27 mouse cellular contexts compared by ENCODE assay signal in the genomic region with DNA sequence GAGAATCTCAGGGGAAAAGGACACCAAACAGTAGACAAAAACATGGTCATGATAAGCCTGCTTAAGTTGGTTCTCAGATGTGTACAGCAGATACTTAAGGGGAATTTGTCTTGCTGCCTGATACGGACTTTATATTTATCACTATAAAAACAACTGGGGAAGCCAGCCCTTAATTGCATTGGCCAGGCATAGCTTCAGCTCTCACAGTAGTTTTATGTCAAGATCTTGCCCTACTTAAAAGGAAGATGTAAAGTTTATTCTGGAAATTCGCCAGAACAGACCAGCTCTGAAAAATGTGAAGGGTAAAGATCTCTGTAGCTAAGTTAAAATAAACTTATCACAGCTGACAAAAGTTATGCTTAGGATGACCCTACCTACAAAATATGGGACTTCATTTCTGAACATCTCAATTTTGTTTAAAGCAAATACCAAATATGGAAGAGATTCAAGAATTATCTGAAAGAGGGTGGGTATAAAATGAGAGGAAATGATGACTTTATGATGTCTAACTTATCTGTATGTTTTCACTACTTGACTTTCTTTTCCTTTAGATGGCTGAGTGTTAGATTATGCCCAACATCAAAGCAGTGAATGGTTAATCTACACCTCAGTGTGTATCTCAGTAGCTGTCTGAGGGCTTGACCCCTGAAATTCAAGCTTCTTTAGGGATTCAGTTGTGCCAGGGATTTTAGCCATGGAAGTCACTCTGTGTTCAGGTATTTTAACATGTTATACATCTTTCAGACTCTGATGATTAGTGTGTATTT. TPM values are rescaled to one million over a fixed set of nuclear protein-coding genes. Genes with fewer than 3 reads are reported as not detected.
DNase-seq lines count a peak whose midpoint lies in the region; ATAC-seq lines count a peak whose summit lies in the region.
"Had no signal": no experiment of that assay in that cellular context is flagged by ENCODE, and none has a peak within 500 bp of the region (broad histone marks: within the 10 kb centered on the region; RNA-seq: fewer than 3 reads in every experiment).

No protein-coding gene starts in this region.

- no peaks in the 10 kb centered on the region for H3K36me3 ChIP-seq in heart, embryonic 11.5 days (ENCODE audit: control insufficient read depth, insufficient read depth, low read length)
- H3K36me3 ChIP-seq in kidney, embryonic 14.5 days (ENCODE audit: control insufficient read depth, insufficient read depth, low read length): no peaks in the 10 kb centered on the region
- H3K36me3 ChIP-seq in lung, embryonic 15.5 days: no peaks in the 10 kb centered on the region
- no peaks in the 10 kb centered on the region for H3K36me3 ChIP-seq in intestine, embryonic 16.5 days (ENCODE audit: control insufficient read depth, insufficient read depth, low read length)
- H3K36me3 ChIP-seq: embryonic facial prominence, embryonic 12.5 days; liver, embryonic 12.5 days had no signal

- 40% methylated on average over 2 of the region's 2 CpGs for WGBS in heart, embryonic 11.5 days (ENCODE audit: insufficient replicate concordance)
- WGBS in kidney, embryonic 14.5 days: 21% methylated on average over 2 of the region's 2 CpGs
- WGBS in lung, embryonic 15.5 days: 12% methylated on average over 2 of the region's 2 CpGs
- WGBS in intestine, embryonic 16.5 days: 41% methylated on average over 2 of the region's 2 CpGs

- no peak for ATAC-seq in heart, embryonic 11.5 days (replicated peaks; ENCODE audit: insufficient number of reproducible peaks, low FRiP score, low TSS enrichment)
- ATAC-seq in kidney, embryonic 14.5 days (ENCODE audit: low FRiP score, low TSS enrichment): peak; percentile 79
- peak; percentile 57; the same call in 1 of the 2 replicates for ATAC-seq in lung, embryonic 15.5 days (ENCODE audit: borderline replicate concordance, extremely low read depth, low FRiP score, low TSS enrichment)
- ATAC-seq in intestine, embryonic 16.5 days: 0 out of 2 replicates have a peak, but pooled peaks have one; percentile 9
- ATAC-seq: forebrain, postnatal 0 days; hindbrain, embryonic 16.5 days; liver, embryonic 12.5 days; liver, postnatal 0 days had no signal

- H3K4me2 ChIP-seq in heart, embryonic 11.5 days: no peak overlapping the region
- H3K4me2 ChIP-seq in kidney, embryonic 14.5 days (replicated peaks; ENCODE audit: low read depth, low read length): no peak overlapping the region; the same call in 1 of the 2 replicates
- H3K4me2 ChIP-seq in lung, embryonic 15.5 days: no peak overlapping the region
- H3K4me2 ChIP-seq in intestine, embryonic 16.5 days (ENCODE audit: low read depth, low read length): no peak overlapping the region
- H3K4me2 ChIP-seq: embryonic facial prominence, embryonic 12.5 days; liver, embryonic 12.5 days had no signal

- H3K27ac ChIP-seq in heart, embryonic 11.5 days (ENCODE audit: low read depth, low read length): 0 out of 2 replicates have a peak overlapping the region, but pooled peaks have one; percentile 35
- H3K27ac ChIP-seq in kidney, embryonic 14.5 days (ENCODE audit: low read depth, low read length): peak overlapping the region; percentile 65; the same call in 1 of the 2 replicates
- peak overlapping the region; percentile 41 for H3K27ac ChIP-seq in lung, embryonic 15.5 days
- no peak overlapping the region for H3K27ac ChIP-seq in intestine, embryonic 16.5 days (ENCODE audit: low read length)
- H3K27ac ChIP-seq: embryonic facial prominence, embryonic 12.5 days; heart, adult 2 months; liver, embryonic 12.5 days had no signal

- DNase-seq in heart, postnatal 4 days: no peak
- no peak for DNase-seq in kidney, adult 9 months
- no peak for DNase-seq in lung, postnatal 14 days
- DNase-seq: adrenal gland, postnatal 14 days; cerebellum, adult 11 months; cerebellum, adult 9-10 months; cerebellum, postnatal 36 days; forebrain, postnatal 0 days; heart, adult 2 months; kidney, postnatal 10 days; layer of hippocampus, postnatal 36 days; left cerebral cortex, postnatal 4 days; liver, postnatal 0 days; lung, postnatal 4 days; midbrain, embryonic 14.5 days; retina, postnatal 1 day; right cerebral cortex, postnatal 14 days; thymus, postnatal 4 days had no signal

- H3K9me3 ChIP-seq in heart, embryonic 11.5 days (replicated peaks; ENCODE audit: control insufficient read depth, low read length): no peaks in the 10 kb centered on the region
- H3K9me3 ChIP-seq in kidney, embryonic 14.5 days (ENCODE audit: control insufficient read depth, low read length): no peaks in the 10 kb centered on the region
- no peaks in the 10 kb centered on the region for H3K9me3 ChIP-seq in lung, embryonic 15.5 days
- no peaks in the 10 kb centered on the region for H3K9me3 ChIP-seq in intestine, embryonic 16.5 days (ENCODE audit: control insufficient read depth, low read length)
- H3K9me3 ChIP-seq: embryonic facial prominence, embryonic 12.5 days; liver, embryonic 12.5 days; megakaryocyte, embryonic 14.5 days had no signal

- H3K4me3 ChIP-seq in heart, embryonic 11.5 days (ENCODE audit: low read depth, low read length): no peak overlapping the region
- no peak overlapping the region for H3K4me3 ChIP-seq in kidney, embryonic 14.5 days (ENCODE audit: low read length)
- H3K4me3 ChIP-seq in lung, embryonic 15.5 days: no peak overlapping the region
- no peak overlapping the region for H3K4me3 ChIP-seq in intestine, embryonic 16.5 days (ENCODE audit: low read length)
- H3K4me3 ChIP-seq: embryonic facial prominence, embryonic 12.5 days; erythroblast, embryonic 14.5 days; heart, adult 2 months; liver, embryonic 12.5 days; megakaryocyte, embryonic 14.5 days had no signal

- no peaks in the 10 kb centered on the region for H3K27me3 ChIP-seq in heart, embryonic 11.5 days (ENCODE audit: control insufficient read depth, insufficient read depth, low read length)
- no peaks in the 10 kb centered on the region for H3K27me3 ChIP-seq in kidney, embryonic 14.5 days (ENCODE audit: control insufficient read depth, insufficient read depth, low read length)
- no peaks in the 10 kb centered on the region for H3K27me3 ChIP-seq in lung, embryonic 15.5 days
- no peaks in the 10 kb centered on the region for H3K27me3 ChIP-seq in intestine, embryonic 16.5 days (replicated peaks; ENCODE audit: control insufficient read depth, insufficient read depth, low read length)
- H3K27me3 ChIP-seq: embryonic facial prominence, embryonic 12.5 days; liver, embryonic 12.5 days; megakaryocyte, embryonic 14.5 days had no signal

- H3K4me1 ChIP-seq in heart, embryonic 11.5 days (ENCODE audit: control insufficient read depth, insufficient read depth, low read length): no peaks in the 10 kb centered on the region; the same call in 1 of the 2 replicates
- peaks cover 4% of the 10 kb centered on the region; the same call in 1 of the 2 replicates for H3K4me1 ChIP-seq in kidney, embryonic 14.5 days (ENCODE audit: control insufficient read depth, insufficient read depth, low read length)
- H3K4me1 ChIP-seq in lung, embryonic 15.5 days: peaks cover 15% of the 10 kb centered on the region
- H3K4me1 ChIP-seq in intestine, embryonic 16.5 days (ENCODE audit: control insufficient read depth, insufficient read depth, low read length): no peaks in the 10 kb centered on the region
- H3K4me1 ChIP-seq: embryonic facial prominence, embryonic 12.5 days; liver, embryonic 12.5 days; megakaryocyte, embryonic 14.5 days had no signal

- no peak overlapping the region for H3K9ac ChIP-seq in heart, embryonic 11.5 days (ENCODE audit: low read depth, low read length)
- H3K9ac ChIP-seq in kidney, embryonic 14.5 days (ENCODE audit: low read depth, low read length): no peak overlapping the region
- H3K9ac ChIP-seq in lung, embryonic 15.5 days: no peak overlapping the region
- H3K9ac ChIP-seq in intestine, embryonic 16.5 days (ENCODE audit: low read depth, low read length): no peak overlapping the region
- H3K9ac ChIP-seq: embryonic facial prominence, embryonic 12.5 days; forebrain, postnatal 0 days; liver, embryonic 12.5 days; liver, postnatal 0 days had no signal

RNA-seq across cellular contexts. Expression of gene Unc5c, which starts 18.8 kb away (rescaled TPM):
- 7.0 and 11.2 TPM in 2 replicates for polyA plus RNA-seq in heart, embryonic 11.5 days (2014; fragmentation: Nextera tagmentation; extraction: Ambion mirVana)
- total RNA-seq in heart, postnatal 4 days (2021): 1 to 10 TPM in 1 of 2 experiments, under 1 TPM in 1; 0.86 to 1.1 TPM
- polyA plus RNA-seq in kidney, embryonic 14.5 days (2014; fragmentation: Nextera tagmentation; extraction: Ambion mirVana): 38.6 and 39.3 TPM in 2 replicates
- 20.5 and 23.5 TPM in 2 replicates for polyA plus RNA-seq in lung, embryonic 15.5 days (2015; fragmentation: Nextera tagmentation; extraction: Ambion mirVana)
- polyA plus RNA-seq in intestine, embryonic 16.5 days (2015; fragmentation: Nextera tagmentation; extraction: Ambion mirVana): 3.1 and 5.0 TPM in 2 replicates
- polyA plus RNA-seq: erythroblast, embryonic 14.5 days; liver, postnatal 0 days had no signal
